Mouse (Mus musculus) stomach, embryonic 16.5 days (tissue): ENCODE data around the gene Slco4a1. TPM values are rescaled to one million over a fixed set of nuclear protein-coding genes. Genes with fewer than 3 reads are reported as not detected.

Experiments
- ATAC-seq: fragments of 200-750 bp; cut with Nextera tagmentation; 2 replicates; pipeline ENCODE4 v1.8.0; 2017; ENCODE audit warnings: moderate number of reproducible peaks, moderate TSS enrichment; ENCODE audit not compliant: insufficient read depth, low FRiP score
- H3K27ac ChIP-seq: fragments of 300-500 bp; sonication (generic); 2 replicates; pipeline ENCODE4 v1.5.1; 2014; ENCODE audit warnings: low read length
- H3K27me3 ChIP-seq: fragments of 300-500 bp; sonication (generic); 2 replicates; pipeline ENCODE4 v1.6.1; 2014; ENCODE audit warnings: low read length, control low read depth, mixed read lengths; ENCODE audit not compliant: control insufficient read depth, insufficient read depth
- H3K36me3 ChIP-seq: fragments of 300-500 bp; sonication (generic); 2 replicates; pipeline ENCODE4 v1.6.1; 2014; ENCODE audit warnings: low read length; ENCODE audit not compliant: control insufficient read depth, insufficient read depth
- H3K4me1 ChIP-seq: fragments of 300-500 bp; sonication (generic); 2 replicates; pipeline ENCODE4 v1.6.1; 2014; ENCODE audit warnings: low read length, control low read depth, mixed read lengths; ENCODE audit not compliant: control insufficient read depth, insufficient read depth
- H3K4me2 ChIP-seq: fragments of 300-500 bp; sonication (generic); 2 replicates; pipeline ENCODE4 v1.6.1; 2014; ENCODE audit warnings: low read depth, low read length, mixed read lengths
- H3K4me3 ChIP-seq: fragments of 300-500 bp; sonication (generic); replicated peaks from 2 replicates; pipeline ENCODE4 v1.5.1; 2014; ENCODE audit warnings: mild to moderate bottlenecking, low read length
- H3K9ac ChIP-seq: fragments of 300-500 bp; sonication (generic); 2 replicates; pipeline ENCODE4 v1.6.1; 2014; ENCODE audit warnings: low read length
- H3K9me3 ChIP-seq: fragments of 300-500 bp; sonication (generic); replicated peaks from 2 replicates; pipeline ENCODE4 v1.6.1; 2016; ENCODE audit warnings: low read length, control low read depth; ENCODE audit not compliant: control insufficient read depth
- WGBS: fragments of 180-500 bp; shearing (Covaris S2); extraction: QIAGEN DNeasy Blood & Tissue Kit; methylation state at CpG from one replicate; pipeline ENCODE4 v1.1.7; 2014; 5-methylcytosine and 5-hydroxymethylcytosine counted together
- polyA plus RNA-seq: library from polyadenylated mRNA; unstranded; fragments of >200 nt; fragmentation: Nextera tagmentation; extraction: Ambion mirVana; gene quantifications from 2 replicates; pipeline ENCODE4 v1.2.1, GENCODE M21; 2015

The Slco4a1 gene
- polyA plus RNA-seq, 1 experiment from 2014 or later: 4.0 TPM

DNA sequence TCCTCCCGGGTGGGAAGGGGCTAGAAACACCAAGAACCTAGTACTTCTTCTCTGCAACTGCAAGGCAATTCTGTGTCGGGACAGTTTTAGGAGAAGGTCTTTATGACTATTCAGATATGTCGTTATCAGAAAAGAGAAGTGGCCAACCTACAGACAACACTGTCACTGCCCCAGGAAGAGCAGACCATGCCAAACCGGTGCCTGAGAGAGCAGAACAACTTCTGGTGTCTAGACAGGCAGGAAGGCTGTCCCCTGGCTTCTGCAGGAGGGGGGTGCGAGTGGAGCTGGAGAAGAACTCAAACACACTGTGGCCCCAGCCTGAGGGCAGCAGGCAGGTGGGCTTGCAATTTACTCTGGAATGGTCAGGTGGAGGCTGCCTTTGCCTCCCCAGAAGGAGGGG, 14.0 kb upstream of the Slco4a1 start:
- Histone ChIP-seq H3K4me1 (0 out of 2 replicates have a peak, but pooled peaks cover 4% of the 10 kb centered on the region), H3K4me2 (no peak overlapping the region), H3K36me3 (no peaks in the 10 kb centered on the region), H3K27me3 (no peaks in the 10 kb centered on the region), H3K9me3 (no peaks in the 10 kb centered on the region), H3K27ac (no peak overlapping the region), H3K4me3 (no peak overlapping the region), H3K9ac (no peak overlapping the region)
- WGBS: 62% methylated on average over 5 of the region's 5 CpGs
- ATAC-seq: no peak

GRCm38 (mm10) chr2:180443861-180444260, 12.2 kb upstream of the Slco4a1 start:
- H3K27me3 ChIP-seq: no peaks in the 10 kb centered on the region
- H3K4me2 ChIP-seq: no peak overlapping the region
- H3K9ac ChIP-seq: no peak overlapping the region
- no peaks in the 10 kb centered on the region for H3K9me3 ChIP-seq
- WGBS: 43% methylated on average over 7 of the region's 7 CpGs
- no peak overlapping the region for H3K27ac ChIP-seq
- H3K4me3 ChIP-seq: no peak overlapping the region
- H3K36me3 ChIP-seq: no peaks in the 10 kb centered on the region
- no peak for ATAC-seq
- H3K4me1 ChIP-seq: 0 out of 2 replicates have a peak, but pooled peaks cover 4% of the 10 kb centered on the region

DNA sequence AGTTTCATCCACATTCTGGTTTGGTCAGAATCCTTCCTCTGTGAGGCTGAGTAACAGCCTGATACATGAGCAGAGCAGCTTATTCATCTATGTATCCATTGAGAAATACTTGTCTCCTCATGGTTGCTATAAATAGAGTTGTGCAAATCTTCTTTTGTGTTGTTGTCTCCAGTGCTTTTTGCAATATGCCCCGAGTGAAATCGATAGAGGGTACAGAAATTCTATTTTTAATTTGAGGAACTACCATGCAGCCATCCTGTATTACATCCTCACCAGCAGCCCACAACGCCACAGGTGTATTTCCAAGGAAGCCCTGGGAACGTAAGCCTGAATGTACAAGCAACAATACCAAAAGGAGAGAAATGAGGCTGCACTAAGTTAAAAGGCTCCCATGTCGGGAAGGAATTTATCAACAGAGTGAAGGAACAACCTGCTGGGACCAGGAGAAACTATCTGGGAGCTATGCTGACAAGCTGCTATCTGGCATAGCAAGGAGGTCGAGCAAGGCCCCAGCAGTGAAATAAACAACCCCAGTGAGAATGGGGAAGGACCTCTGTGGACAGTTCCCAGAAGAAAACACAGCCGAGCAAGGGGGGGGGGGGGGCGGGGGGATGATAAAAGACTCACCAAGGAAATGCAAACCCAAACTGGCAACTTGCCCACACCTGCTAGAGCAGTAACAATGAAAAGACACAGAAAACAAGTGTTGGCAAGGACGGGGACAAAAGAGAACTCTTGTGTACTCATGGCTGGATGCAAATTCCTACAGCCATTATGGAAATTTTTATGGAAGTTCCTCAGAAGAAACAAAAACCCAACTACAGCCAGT, 10.9 kb upstream of the Slco4a1 start:
- no peaks in the 10 kb centered on the region for H3K9me3 ChIP-seq
- WGBS: 34% methylated on average over 9 of the region's 9 CpGs
- 0 out of 2 replicates have a peak, but pooled peaks cover 4% of the 10 kb centered on the region for H3K4me1 ChIP-seq
- H3K27ac ChIP-seq: no peak overlapping the region
- ATAC-seq: no peak
- no peak overlapping the region for H3K9ac ChIP-seq
- H3K27me3 ChIP-seq: no peaks in the 10 kb centered on the region; the same call in 1 of the 2 replicates
- no peak overlapping the region for H3K4me2 ChIP-seq
- H3K36me3 ChIP-seq: no peaks in the 10 kb centered on the region
- H3K4me3 ChIP-seq: no peak overlapping the region

- Histone ChIP-seq H3K4me2 (no peak overlapping the region), H3K27me3 (no peaks in the 10 kb centered on the region; the same call in 1 of the 2 replicates), H3K27ac (no peak overlapping the region), H3K9ac (no peak overlapping the region), H3K4me1 (0 out of 2 replicates have a peak, but pooled peaks cover 4% of the 10 kb centered on the region), H3K36me3 (no peaks in the 10 kb centered on the region), H3K4me3 (no peak overlapping the region), H3K9me3 (no peaks in the 10 kb centered on the region)
- WGBS: 89% methylated on average over 1 of the region's 1 CpGs
- ATAC-seq: no peak
These were observed 10.1 kb upstream of the Slco4a1 start for GRCm38 (mm10) chr2:180445962-180446361.

GRCm38 (mm10) chr2:180449007-180449406, 7.0 kb upstream of the Slco4a1 start:
- H3K27ac ChIP-seq: no peak overlapping the region
- no peaks in the 10 kb centered on the region; the same call in 1 of the 2 replicates for H3K27me3 ChIP-seq
- H3K36me3 ChIP-seq: no peaks in the 10 kb centered on the region
- H3K9me3 ChIP-seq: no peaks in the 10 kb centered on the region
- H3K9ac ChIP-seq: no peak overlapping the region
- no peak for ATAC-seq
- WGBS: 75% methylated on average over 5 of the region's 5 CpGs
- no peak overlapping the region for H3K4me2 ChIP-seq
- H3K4me3 ChIP-seq: no peak overlapping the region
- H3K4me1 ChIP-seq: 0 out of 2 replicates have a peak, but pooled peaks cover 4% of the 10 kb centered on the region

- no peak overlapping the region for H3K4me2 ChIP-seq
- no peaks in the 10 kb centered on the region; the same call in 1 of the 2 replicates for H3K27me3 ChIP-seq
- WGBS: 71% methylated on average over 5 of the region's 5 CpGs
- H3K9me3 ChIP-seq: no peaks in the 10 kb centered on the region
- no peak for ATAC-seq
- H3K4me3 ChIP-seq: no peak overlapping the region
- no peaks in the 10 kb centered on the region for H3K36me3 ChIP-seq
- no peak overlapping the region for H3K9ac ChIP-seq
- peaks cover 2% of the 10 kb centered on the region; the same call in 1 of the 2 replicates for H3K4me1 ChIP-seq
- no peak overlapping the region for H3K27ac ChIP-seq
These were observed 5.5 kb upstream of the Slco4a1 start for GRCm38 (mm10) chr2:180450529-180450928.

GRCm38 (mm10) chr2:180456705-180457104, 660 bp downstream of the Slco4a1 start:
- 2% methylated on average over 28 of the region's 28 CpGs for WGBS
- no peak overlapping the region for H3K27ac ChIP-seq
- no peak; the same call in 1 of the 2 replicates for ATAC-seq

GRCm38 (mm10) chr2:180457680-180458079, 1.6 kb downstream of the Slco4a1 start:
- H3K27me3 ChIP-seq: peaks cover 14% of the 10 kb centered on the region
- H3K36me3 ChIP-seq: no peaks in the 10 kb centered on the region
- H3K9ac ChIP-seq: no peak overlapping the region
- ATAC-seq: no peak
- H3K4me2 ChIP-seq: peak overlapping the region; percentile 86; the same call in 1 of the 2 replicates
- WGBS: 66% methylated on average over 2 of the region's 2 CpGs
- peaks cover 10% of the 10 kb centered on the region; the same call in 1 of the 2 replicates for H3K4me1 ChIP-seq
- no peak overlapping the region for H3K27ac ChIP-seq
- no peaks in the 10 kb centered on the region for H3K9me3 ChIP-seq
- 0 out of 2 replicates have a peak overlapping the region, but pooled peaks have one; percentile 54 for H3K4me3 ChIP-seq

More at GRCm38 (mm10) chr2:180456705-180457104, 660 bp downstream of the Slco4a1 start:
- Histone ChIP-seq H3K4me1 (peaks cover 10% of the 10 kb centered on the region; the same call in 1 of the 2 replicates), H3K4me3 (peak overlapping the region; percentile 54), H3K4me2 (peak overlapping the region; percentile 86), H3K36me3 (no peaks in the 10 kb centered on the region), H3K27me3 (peaks cover 14% of the 10 kb centered on the region), H3K9ac (peak overlapping the region; percentile 51), H3K9me3 (no peaks in the 10 kb centered on the region)

GRCm38 (mm10) chr2:180459437-180459836, 3.4 kb downstream of the Slco4a1 start:
- no peak for ATAC-seq
- Histone ChIP-seq H3K27me3 (peaks cover 14% of the 10 kb centered on the region), H3K4me2 (no peak overlapping the region), H3K4me3 (no peak overlapping the region), H3K36me3 (no peaks in the 10 kb centered on the region), H3K9me3 (no peaks in the 10 kb centered on the region), H3K4me1 (peaks cover 10% of the 10 kb centered on the region; the same call in 1 of the 2 replicates), H3K9ac (no peak overlapping the region), H3K27ac (no peak overlapping the region)
- 83% methylated on average over 4 of the region's 4 CpGs for WGBS
